Comparison of ENCODE assay signal across 16 mouse cellular contexts in genomic region chr2:124461378-124461851, GRCm38 (mm10).
DNase-seq lines count a peak whose midpoint lies in the region; ATAC-seq and TF ChIP-seq lines count a peak whose summit lies in the region.
"Had no signal": no experiment of that assay in that cellular context is flagged by ENCODE, and none has a peak within 500 bp of the region (broad histone marks: within the 10 kb centered on the region; RNA-seq: fewer than 3 reads in every experiment).

No protein-coding gene starts in this region.

- H3K9me3 ChIP-seq in intestine, embryonic 14.5 days (ENCODE audit: control insufficient read depth, low read length) = no peaks in the 10 kb centered on the region
- no peaks in the 10 kb centered on the region for H3K9me3 ChIP-seq in intestine, postnatal 0 days (ENCODE audit: control insufficient read depth)
- no peaks in the 10 kb centered on the region for H3K9me3 ChIP-seq in neural tube, embryonic 15.5 days (replicated peaks)
- no peaks in the 10 kb centered on the region for H3K9me3 ChIP-seq in heart, embryonic 15.5 days (replicated peaks)
- no peaks in the 10 kb centered on the region for H3K9me3 ChIP-seq in forebrain, embryonic 10.5 days
- H3K9me3 ChIP-seq in hindbrain, embryonic 14.5 days (ENCODE audit: control insufficient read depth, low read length) = no peaks in the 10 kb centered on the region
- H3K9me3 ChIP-seq: limb, embryonic 12.5 days; midbrain, embryonic 13.5 days had no signal

- WGBS in intestine, embryonic 14.5 days = 33% methylated on average over 3 of the region's 3 CpGs
- 47% methylated on average over 3 of the region's 3 CpGs for WGBS in intestine, postnatal 0 days
- 63% methylated on average over 3 of the region's 3 CpGs for WGBS in neural tube, embryonic 15.5 days
- WGBS in heart, embryonic 15.5 days = 14% methylated on average over 3 of the region's 3 CpGs
- WGBS in forebrain, embryonic 10.5 days = 76% methylated on average over 3 of the region's 3 CpGs
- 62% methylated on average over 3 of the region's 3 CpGs for WGBS in hindbrain, embryonic 14.5 days

- ATAC-seq in intestine, embryonic 14.5 days (replicated peaks; ENCODE audit: low FRiP score, low TSS enrichment, low read depth) = no peak; the same call in 1 of the 2 replicates
- no peak for ATAC-seq in intestine, postnatal 0 days
- no peak for ATAC-seq in neural tube, embryonic 15.5 days (ENCODE audit: low FRiP score)
- peak; percentile 61 for ATAC-seq in heart, embryonic 15.5 days (replicated peaks; ENCODE audit: insufficient number of reproducible peaks, insufficient read depth, low FRiP score, low read depth)
- ATAC-seq in hindbrain, embryonic 14.5 days (ENCODE audit: low FRiP score) = no peak
- ATAC-seq: CD4-positive, CD25-positive, alpha-beta regulatory T cell, adult 4 months; forebrain, postnatal 0 days; midbrain, embryonic 13.5 days had no signal

- H3K36me3 ChIP-seq in intestine, embryonic 14.5 days (ENCODE audit: control insufficient read depth, insufficient read depth, low read length) = no peaks in the 10 kb centered on the region
- H3K36me3 ChIP-seq in intestine, postnatal 0 days (ENCODE audit: control insufficient read depth, insufficient read depth) = no peaks in the 10 kb centered on the region
- no peaks in the 10 kb centered on the region for H3K36me3 ChIP-seq in neural tube, embryonic 15.5 days
- H3K36me3 ChIP-seq in heart, embryonic 15.5 days = no peaks in the 10 kb centered on the region
- H3K36me3 ChIP-seq in forebrain, embryonic 10.5 days (replicated peaks) = no peaks in the 10 kb centered on the region
- no peaks in the 10 kb centered on the region for H3K36me3 ChIP-seq in hindbrain, embryonic 14.5 days (replicated peaks; ENCODE audit: control insufficient read depth, insufficient read depth)
- H3K36me3 ChIP-seq: limb, embryonic 12.5 days; midbrain, embryonic 13.5 days had no signal

- no peak overlapping the region for H3K4me3 ChIP-seq in intestine, embryonic 14.5 days (ENCODE audit: low read depth, low read length)
- no peak overlapping the region for H3K4me3 ChIP-seq in intestine, postnatal 0 days (ENCODE audit: low read depth, low read length)
- H3K4me3 ChIP-seq in neural tube, embryonic 15.5 days (replicated peaks) = no peak overlapping the region
- H3K4me3 ChIP-seq in heart, embryonic 15.5 days = no peak overlapping the region
- no peak overlapping the region for H3K4me3 ChIP-seq in forebrain, embryonic 10.5 days
- H3K4me3 ChIP-seq in hindbrain, embryonic 14.5 days (replicated peaks; ENCODE audit: low read length) = no peak overlapping the region
- H3K4me3 ChIP-seq: limb, embryonic 12.5 days; midbrain, embryonic 13.5 days had no signal

- H3K4me2 ChIP-seq in intestine, embryonic 14.5 days (ENCODE audit: low read length) = no peak overlapping the region
- H3K4me2 ChIP-seq in intestine, postnatal 0 days (replicated peaks; ENCODE audit: low read depth) = no peak overlapping the region
- H3K4me2 ChIP-seq in neural tube, embryonic 15.5 days = no peak overlapping the region
- no peak overlapping the region for H3K4me2 ChIP-seq in heart, embryonic 15.5 days
- no peak overlapping the region for H3K4me2 ChIP-seq in hindbrain, embryonic 14.5 days (replicated peaks)
- H3K4me2 ChIP-seq: limb, embryonic 12.5 days; midbrain, embryonic 13.5 days had no signal

- no peak overlapping the region for H3K9ac ChIP-seq in intestine, embryonic 14.5 days (ENCODE audit: low read length)
- H3K9ac ChIP-seq in intestine, postnatal 0 days (ENCODE audit: low read depth, low read length) = no peak overlapping the region
- no peak overlapping the region for H3K9ac ChIP-seq in neural tube, embryonic 15.5 days (replicated peaks)
- H3K9ac ChIP-seq in heart, embryonic 15.5 days = no peak overlapping the region
- no peak overlapping the region for H3K9ac ChIP-seq in hindbrain, embryonic 14.5 days
- H3K9ac ChIP-seq: forebrain, postnatal 0 days; limb, embryonic 12.5 days; midbrain, embryonic 13.5 days had no signal

- peak overlapping the region; percentile 34 for H3K27ac ChIP-seq in intestine, embryonic 14.5 days (ENCODE audit: low read depth)
- H3K27ac ChIP-seq in intestine, postnatal 0 days (ENCODE audit: low read depth, low read length) = no peak overlapping the region
- peak overlapping the region; percentile 19; the same call in 1 of the 2 replicates for H3K27ac ChIP-seq in neural tube, embryonic 15.5 days (replicated peaks)
- H3K27ac ChIP-seq in heart, embryonic 15.5 days = peak overlapping the region; percentile 80
- no peak overlapping the region for H3K27ac ChIP-seq in forebrain, embryonic 10.5 days
- no peak overlapping the region; the same call in 1 of the 2 replicates for H3K27ac ChIP-seq in hindbrain, embryonic 14.5 days
- H3K27ac ChIP-seq: limb, embryonic 12.5 days; midbrain, embryonic 13.5 days had no signal

- H3K4me1 ChIP-seq in intestine, embryonic 14.5 days (replicated peaks; ENCODE audit: control insufficient read depth, insufficient read depth, low read length) = peaks cover 23% of the 10 kb centered on the region; the same call in 1 of the 2 replicates
- no peaks in the 10 kb centered on the region; the same call in 1 of the 2 replicates for H3K4me1 ChIP-seq in intestine, postnatal 0 days (replicated peaks; ENCODE audit: control insufficient read depth, insufficient read depth, low read length)
- peaks cover 4% of the 10 kb centered on the region; the same call in 1 of the 2 replicates for H3K4me1 ChIP-seq in neural tube, embryonic 15.5 days
- peaks cover 33% of the 10 kb centered on the region for H3K4me1 ChIP-seq in heart, embryonic 15.5 days (replicated peaks)
- peaks cover 12% of the 10 kb centered on the region for H3K4me1 ChIP-seq in forebrain, embryonic 10.5 days
- H3K4me1 ChIP-seq in hindbrain, embryonic 14.5 days (replicated peaks; ENCODE audit: control insufficient read depth, insufficient read depth, low read length) = no peaks in the 10 kb centered on the region
- H3K4me1 ChIP-seq: limb, embryonic 12.5 days had no signal

- DNase-seq in intestine, embryonic 14.5 days (ENCODE audit: low spot score) = no peak
- no peak for DNase-seq in neural tube, embryonic 10.5 days (ENCODE audit: extremely low spot score, low spot score)
- DNase-seq in lung, postnatal 36 days = peak; percentile 22
- no peak for DNase-seq in forebrain, embryonic 10.5 days (ENCODE audit: extremely low spot score, low spot score)
- DNase-seq in hindbrain, embryonic 14.5 days (ENCODE audit: low spot score) = no peak
- DNase-seq: adrenal gland, adult 2 months; cerebellum, postnatal 25 days; forebrain, postnatal 0 days; gastrocnemius, postnatal 36 days; spleen, adult 18-20 months had no signal

- H3K27me3 ChIP-seq in intestine, embryonic 14.5 days (replicated peaks; ENCODE audit: control insufficient read depth, insufficient read depth, low read length) = no peaks in the 10 kb centered on the region
- no peaks in the 10 kb centered on the region for H3K27me3 ChIP-seq in intestine, postnatal 0 days (replicated peaks; ENCODE audit: control insufficient read depth, insufficient read depth, low read length)
- H3K27me3 ChIP-seq in neural tube, embryonic 15.5 days (replicated peaks) = no peaks in the 10 kb centered on the region
- no peaks in the 10 kb centered on the region for H3K27me3 ChIP-seq in heart, embryonic 15.5 days
- H3K27me3 ChIP-seq in forebrain, embryonic 10.5 days (ENCODE audit: poor library complexity, severe bottlenecking) = peaks cover 17% of the 10 kb centered on the region
- H3K27me3 ChIP-seq in hindbrain, embryonic 14.5 days (ENCODE audit: control insufficient read depth, insufficient read depth, low read length) = no peaks in the 10 kb centered on the region
- H3K27me3 ChIP-seq: limb, embryonic 12.5 days had no signal

- TF ChIP-seq CTCF in intestine, postnatal 0 days (IDR thresholded peaks at IDR 0.05; ENCODE audit: low read depth) = no peak

Comparison
In these comparisons a context has a peak if more than half of its experiments do, and no peak if none do; other contexts are left out.
1. H3K27ac ChIP-seq: peak in intestine, embryonic 14.5 days (single experiment), neural tube, embryonic 15.5 days (single experiment) and heart, embryonic 15.5 days (single experiment); none in intestine, postnatal 0 days (single experiment), forebrain, embryonic 10.5 days (single experiment) and hindbrain, embryonic 14.5 days (single experiment).